Mouse (Mus musculus) hindbrain, embryonic 11.5 days (tissue): ENCODE results near the gene Cox15. TPM values are rescaled to one million over a fixed set of nuclear protein-coding genes. Genes with fewer than 3 reads are reported as not detected.

Experiments
- ATAC-seq: fragments of 200-750 bp; cut with Nextera tagmentation; 2 replicates; pipeline ENCODE4 v1.8.0; 2017; ENCODE audit warnings: mild to moderate bottlenecking, moderate TSS enrichment, moderate library complexity; ENCODE audit not compliant: low FRiP score
- DNase-seq: peaks from one replicate; pipeline ENCODE4 v3.0.0-alpha.2; 2015; ENCODE audit warnings: low spot score
- H3K27ac ChIP-seq: fragments of 300-500 bp; sonication (generic); 2 replicates; pipeline ENCODE4 v1.5.1; 2014; ENCODE audit warnings: mild to moderate bottlenecking, low read depth, low read length
- H3K27me3 ChIP-seq: fragments of 300-500 bp; sonication (generic); 2 replicates; pipeline ENCODE4 v1.6.1; 2014; ENCODE audit warnings: mild to moderate bottlenecking, low read length, moderate library complexity, mixed read lengths; ENCODE audit not compliant: control insufficient read depth, insufficient read depth
- H3K36me3 ChIP-seq: fragments of 300-500 bp; sonication (generic); 2 replicates; pipeline ENCODE4 v1.6.1; 2014; ENCODE audit warnings: mild to moderate bottlenecking, low read length, moderate library complexity, mixed read lengths; ENCODE audit not compliant: control insufficient read depth, insufficient read depth
- H3K4me1 ChIP-seq: fragments of 300-500 bp; sonication (generic); replicated peaks from 2 replicates; pipeline ENCODE4 v1.6.1; 2014; ENCODE audit warnings: low read length, mixed read lengths; ENCODE audit not compliant: control insufficient read depth, insufficient read depth
- H3K4me2 ChIP-seq: fragments of 300-500 bp; sonication (generic); replicated peaks from 2 replicates; pipeline ENCODE4 v1.6.1; 2014; ENCODE audit warnings: mild to moderate bottlenecking, low read depth, low read length
- H3K4me3 ChIP-seq: fragments of 300-500 bp; sonication (generic); 2 replicates; pipeline ENCODE4 v1.5.1; 2014; ENCODE audit warnings: low read depth, low read length
- H3K9ac ChIP-seq: fragments of 300-500 bp; sonication (generic); 2 replicates; pipeline ENCODE4 v1.6.1; 2014; ENCODE audit warnings: low read depth, low read length
- H3K9me3 ChIP-seq: fragments of 300-500 bp; sonication (generic); 2 replicates; pipeline ENCODE4 v1.6.1; 2016; ENCODE audit warnings: low read length; ENCODE audit not compliant: control insufficient read depth
- WGBS: fragments of 180-500 bp; shearing (Covaris S2); extraction: QIAGEN DNeasy Blood & Tissue Kit; methylation state at CpG from one replicate; pipeline ENCODE4 v1.1.7; 2014; 5-methylcytosine and 5-hydroxymethylcytosine counted together
- polyA plus RNA-seq: library from polyadenylated mRNA; unstranded; fragments of >200 nt; fragmentation: Nextera tagmentation; extraction: Ambion mirVana; gene quantifications from 2 replicates; pipeline ENCODE4 v1.2.1, GENCODE M21; 2014

Cox15 gene
- polyA plus RNA-seq, 1 experiment from 2014 or later, result 12.9 TPM

- no peak for DNase-seq
- Histone ChIP-seq H3K27me3 (no peaks in the 10 kb centered on the region), H3K9me3 (no peaks in the 10 kb centered on the region), H3K9ac (no peak overlapping the region), H3K4me2 (no peak overlapping the region), H3K27ac (no peak overlapping the region), H3K4me1 (no peaks in the 10 kb centered on the region), H3K36me3 (no peaks in the 10 kb centered on the region), H3K4me3 (no peak overlapping the region)
- no peak for ATAC-seq
- WGBS, result 70% methylated on average over 17 of the region's 22 CpGs
Observed at GRCm38 (mm10) chr19:43711159-43711916, 41.5 kb downstream of the Cox15 start.

GRCm38 (mm10) chr19:43709317-43709716, 43.5 kb downstream of the Cox15 start:
- no peaks in the 10 kb centered on the region for H3K9me3 ChIP-seq
- ATAC-seq (no peak), DNase-seq (no peak)
- no peaks in the 10 kb centered on the region; the same call in 1 of the 2 replicates for H3K36me3 ChIP-seq
- no peaks in the 10 kb centered on the region for H3K4me1 ChIP-seq
- H3K27me3 ChIP-seq, result no peaks in the 10 kb centered on the region
- WGBS, result 74% methylated on average over 8 of the region's 8 CpGs
- H3K9ac ChIP-seq, result no peak overlapping the region
- no peak overlapping the region for H3K27ac ChIP-seq
- H3K4me3 ChIP-seq, result no peak overlapping the region
- no peak overlapping the region for H3K4me2 ChIP-seq

GRCm38 (mm10) chr19:43708206-43708605, 44.6 kb downstream of the Cox15 start:
- Histone ChIP-seq H3K9ac (no peak overlapping the region), H3K27ac (no peak overlapping the region), H3K9me3 (no peaks in the 10 kb centered on the region), H3K27me3 (no peaks in the 10 kb centered on the region), H3K4me2 (no peak overlapping the region), H3K4me3 (no peak overlapping the region), H3K36me3 (no peaks in the 10 kb centered on the region; the same call in 1 of the 2 replicates), H3K4me1 (no peaks in the 10 kb centered on the region)
- DNase-seq, result no peak
- no peak for ATAC-seq
- WGBS, result 95% methylated on average over 7 of the region's 7 CpGs

- ATAC-seq (no peak), DNase-seq (no peak)
- 90% methylated on average over 17 of the region's 17 CpGs for WGBS
Observed at GRCm38 (mm10) chr19:43704787-43705497, 47.9 kb downstream of the Cox15 start.

GRCm38 (mm10) chr19:43704211-43704610, 48.6 kb downstream of the Cox15 start:
- Histone ChIP-seq H3K27me3 (no peaks in the 10 kb centered on the region), H3K4me1 (no peaks in the 10 kb centered on the region), H3K36me3 (no peaks in the 10 kb centered on the region; the same call in 1 of the 2 replicates), H3K9ac (no peak overlapping the region), H3K4me3 (no peak overlapping the region), H3K9me3 (no peaks in the 10 kb centered on the region), H3K4me2 (no peak overlapping the region), H3K27ac (no peak overlapping the region)
- WGBS, result 92% methylated on average over 11 of the region's 11 CpGs
- no peak for DNase-seq
- no peak for ATAC-seq

More at GRCm38 (mm10) chr19:43704787-43705497, 47.9 kb downstream of the Cox15 start:
- Histone ChIP-seq H3K9ac (no peak overlapping the region), H3K9me3 (no peaks in the 10 kb centered on the region), H3K27ac (no peak overlapping the region), H3K4me2 (no peak overlapping the region), H3K27me3 (no peaks in the 10 kb centered on the region), H3K36me3 (no peaks in the 10 kb centered on the region; the same call in 1 of the 2 replicates), H3K4me1 (no peaks in the 10 kb centered on the region), H3K4me3 (no peak overlapping the region)

GRCm38 (mm10) chr19:43699763-43700155, 53.0 kb downstream of the Cox15 start:
- no peaks in the 10 kb centered on the region for H3K36me3 ChIP-seq
- no peaks in the 10 kb centered on the region for H3K4me1 ChIP-seq
- no peak overlapping the region for H3K27ac ChIP-seq
- no peak for DNase-seq
- H3K4me2 ChIP-seq, result no peak overlapping the region
- ATAC-seq, result no peak
- 88% methylated on average over 6 of the region's 6 CpGs for WGBS
- H3K9ac ChIP-seq, result no peak overlapping the region
- H3K9me3 ChIP-seq, result no peaks in the 10 kb centered on the region
- no peak overlapping the region for H3K4me3 ChIP-seq
- H3K27me3 ChIP-seq, result no peaks in the 10 kb centered on the region

- Histone ChIP-seq H3K9ac (no peak overlapping the region), H3K9me3 (no peaks in the 10 kb centered on the region), H3K36me3 (no peaks in the 10 kb centered on the region), H3K4me2 (no peak overlapping the region), H3K27me3 (no peaks in the 10 kb centered on the region), H3K4me1 (no peaks in the 10 kb centered on the region), H3K4me3 (no peak overlapping the region), H3K27ac (no peak overlapping the region)
- ATAC-seq (no peak), DNase-seq (no peak)
- WGBS, result 87% methylated on average over 10 of the region's 11 CpGs
Observed at GRCm38 (mm10) chr19:43699021-43699762, 53.6 kb downstream of the Cox15 start.

- Histone ChIP-seq H3K4me2 (no peak overlapping the region), H3K27me3 (no peaks in the 10 kb centered on the region), H3K27ac (no peak overlapping the region), H3K4me1 (no peaks in the 10 kb centered on the region), H3K9me3 (no peaks in the 10 kb centered on the region), H3K9ac (no peak overlapping the region), H3K4me3 (no peak overlapping the region), H3K36me3 (no peaks in the 10 kb centered on the region)
- ATAC-seq (no peak), DNase-seq (no peak)
- 92% methylated on average over 5 of the region's 5 CpGs for WGBS
Observed at GRCm38 (mm10) chr19:43697666-43698370, 55.0 kb downstream of the Cox15 start.
